Mouse (Mus musculus) CH12.LX (cell line): Measurements from ENCODE around the gene St6gal2. TPM values are rescaled to one million over a fixed set of nuclear protein-coding genes. Genes with fewer than 3 reads are reported as not detected.
A peak's percentile ranks its signal among the peaks of the same experiment; 100 is the strongest.

ENCODE experiments used
- DNase-seq: peaks from one replicate; pipeline ENCODE4 v3.0.0-alpha.2; 2013; ENCODE audit errors: extremely low read depth
- H3K27ac ChIP-seq: 2 replicates; pipeline ENCODE4 v1.5.1; 2012; ENCODE audit warnings: low read depth, mild to moderate bottlenecking, control low read depth, moderate library complexity; ENCODE audit not compliant: insufficient read depth
- H3K27me3 ChIP-seq: replicated peaks from 2 replicates; pipeline ENCODE3; 2012; ENCODE audit warnings: inconsistent platforms
- H3K36me3 ChIP-seq, 2 experiments: replicated peaks in 1 of 2; 2 replicates each; pipeline versions ENCODE3 to v1.6.1; 2012; ENCODE audit warnings: inconsistent platforms in 1 of 2, low read length in 1 of 2, mild to moderate bottlenecking in 1 of 2, mixed read lengths in 1 of 2, moderate library complexity in 1 of 2; ENCODE audit not compliant: control insufficient read depth in 1 of 2, insufficient read depth in 1 of 2
- H3K4me1 ChIP-seq, 2 experiments: 2 replicates each; pipeline ENCODE4 v1.6.1; 2012; ENCODE audit warnings: inconsistent platforms in 1 of 2, moderate library complexity in 1 of 2; ENCODE audit not compliant: insufficient read depth in 2 of 2, control insufficient read depth in 1 of 2
- H3K4me2 ChIP-seq: 2 replicates; pipeline ENCODE4 v1.6.1; 2012; ENCODE audit warnings: low read depth, mild to moderate bottlenecking, control low read depth; ENCODE audit not compliant: poor library complexity, insufficient read depth, severe bottlenecking
- H3K4me3 ChIP-seq, 3 experiments: fragments of 150-350 bp in 1 of 3; sonication (generic) in 1 of 3; replicated peaks in 1 of 3; 2 replicates each; pipeline versions ENCODE3 to v1.5.1; 2011 to 2012; ENCODE audit warnings: low read depth in 2 of 3, low read length in 2 of 3, mild to moderate bottlenecking in 2 of 3, moderate library complexity in 2 of 3, control low read depth in 1 of 3, improper control_type of control experiment in 1 of 3, inconsistent platforms in 1 of 3, mixed read lengths in 1 of 3; ENCODE audit not compliant: poor library complexity in 1 of 3
- H3K79me2 ChIP-seq: replicated peaks from 2 replicates; pipeline ENCODE4 v1.6.1; 2012; ENCODE audit warnings: mild to moderate bottlenecking, moderate library complexity; ENCODE audit not compliant: control insufficient read depth, poor library complexity, insufficient read depth, severe bottlenecking; ENCODE audit errors: extremely low read depth
- H3K9ac ChIP-seq: 2 replicates; pipeline ENCODE4 v1.6.1; 2012; ENCODE audit warnings: low read depth, mild to moderate bottlenecking, control low read depth, moderate library complexity; ENCODE audit not compliant: insufficient read depth
- H3K9me3 ChIP-seq: replicated peaks from 2 replicates; pipeline ENCODE3; 2012; ENCODE audit warnings: low read length, inconsistent platforms, mixed read lengths
- BHLHE40 ChIP-seq: IDR thresholded peaks from 2 replicates; pipeline ENCODE4 v1.6.1; 2011; ENCODE audit warnings: mild to moderate bottlenecking, low read depth, low read length, improper control_type of control experiment
- CTCF ChIP-seq, 2 experiments: IDR thresholded peaks in 1 of 2; conservative IDR thresholded peaks in 1 of 2; 2 replicates each; pipeline ENCODE4 v1.5.1; 2011 to 2012; ENCODE audit warnings: low read depth in 2 of 2, low read length in 2 of 2, improper control_type of control experiment in 1 of 2, inconsistent platforms in 1 of 2, mild to moderate bottlenecking in 1 of 2, moderate library complexity in 1 of 2
- E2F4 ChIP-seq: IDR thresholded peaks from 2 replicates; pipeline ENCODE4 v1.6.1; 2011; ENCODE audit warnings: low read depth, low read length, improper control_type of control experiment; ENCODE audit not compliant: insufficient replicate concordance
- ELF1 ChIP-seq: IDR thresholded peaks from 2 replicates; pipeline ENCODE4 v1.6.1; 2014; ENCODE audit warnings: low read depth, mild to moderate bottlenecking, inconsistent platforms, low read length, improper control_type of control experiment
- EP300 ChIP-seq: IDR thresholded peaks from 2 replicates; pipeline ENCODE4 v1.6.1; 2011; ENCODE audit warnings: low read length, improper control_type of control experiment
- GABPA ChIP-seq: IDR thresholded peaks from 2 replicates; pipeline ENCODE4 v1.6.1; 2012; ENCODE audit warnings: low read depth, low read length, improper control_type of control experiment, inconsistent platforms; ENCODE audit not compliant: insufficient replicate concordance
- IRF4 ChIP-seq: IDR thresholded peaks from 2 replicates; pipeline ENCODE4 v1.6.1; 2014; ENCODE audit warnings: low read depth, mild to moderate bottlenecking, inconsistent platforms, low read length, improper control_type of control experiment
- MAFK ChIP-seq: IDR thresholded peaks from 2 replicates; pipeline ENCODE4 v1.6.1; 2011; ENCODE audit warnings: low read length, improper control_type of control experiment; ENCODE audit not compliant: insufficient replicate concordance
- NELFE ChIP-seq: IDR thresholded peaks from 2 replicates; pipeline ENCODE4 v1.6.1; 2011; ENCODE audit warnings: low read depth, low read length, improper control_type of control experiment
- POLR2A ChIP-seq: IDR thresholded peaks from 2 replicates; pipeline ENCODE4 v1.6.1; 2011; ENCODE audit warnings: low read depth, mild to moderate bottlenecking, improper control_type of control experiment, low read length
- POLR2AphosphoS2 ChIP-seq: IDR thresholded peaks from 2 replicates; pipeline ENCODE4 v1.6.1; 2011; ENCODE audit warnings: low read depth, low read length, improper control_type of control experiment
- RAD21 ChIP-seq: IDR thresholded peaks from 2 replicates; pipeline ENCODE4 v1.6.1; 2011; ENCODE audit warnings: low read depth, mild to moderate bottlenecking, low read length, improper control_type of control experiment, moderate library complexity
- SMC3 ChIP-seq: IDR thresholded peaks from 2 replicates; pipeline ENCODE4 v1.6.1; 2011; ENCODE audit warnings: low read depth, low read length, improper control_type of control experiment
- TBP ChIP-seq: conservative IDR thresholded peaks from 2 replicates; pipeline ENCODE4 v1.6.1; 2011; ENCODE audit warnings: low read depth, low read length, improper control_type of control experiment
- UBTF ChIP-seq: IDR thresholded peaks from 2 replicates; pipeline ENCODE4 v1.6.1; 2012; ENCODE audit warnings: low read depth, mild to moderate bottlenecking, inconsistent platforms, low read length, improper control_type of control experiment, moderate library complexity
- USF1 ChIP-seq: IDR thresholded peaks from 2 replicates; pipeline ENCODE4 v1.6.1; 2014; ENCODE audit warnings: low read depth, mild to moderate bottlenecking, inconsistent platforms, low read length, improper control_type of control experiment
- USF2 ChIP-seq: conservative IDR thresholded peaks from 2 replicates; pipeline ENCODE4 v1.6.1; 2011; ENCODE audit warnings: low read depth, low read length, improper control_type of control experiment
- dilution Hi-C: fragments of 300-500 bp; cut with MboI; formaldehyde crosslinking; loops from 2 replicates; pipeline ENCODE4 v1.14.3; 2020; ENCODE audit warnings: low sequenced_read_pairs; ENCODE audit not compliant: extremely low pct_unique_long_range_greater_than_20kb, extremely low pct_ligation_motif_present
- in situ Hi-C: fragments of 300-500 bp; cut with MboI; formaldehyde crosslinking; loops from 3 replicates; pipeline ENCODE4 v1.14.3; 2019; ENCODE audit warnings: low sequenced_read_pairs, low pct_ligation_motif_present, low pct_unique_long_range_greater_than_20kb, mixed read lengths
- polyA plus RNA-seq: library from polyadenylated mRNA; unstranded; fragments of >175 nt; gene quantifications from 2 replicates; pipeline ENCODE4 v1.2.1, GENCODE M21; 2012; ENCODE audit warnings: low read depth; ENCODE audit not compliant: insufficient read length
- total RNA-seq, 2 experiments: library from RNA; depleted of rRNA; stranded (reverse); fragments of 300-350 nt in 1 of 2; fragments of >200 nt in 1 of 2; gene quantifications; 2 replicates each; pipeline ENCODE4 v1.2.3; 2012 to 2014

The St6gal2 gene
- total and polyA plus RNA-seq, 3 experiments = not detected

DNA sequence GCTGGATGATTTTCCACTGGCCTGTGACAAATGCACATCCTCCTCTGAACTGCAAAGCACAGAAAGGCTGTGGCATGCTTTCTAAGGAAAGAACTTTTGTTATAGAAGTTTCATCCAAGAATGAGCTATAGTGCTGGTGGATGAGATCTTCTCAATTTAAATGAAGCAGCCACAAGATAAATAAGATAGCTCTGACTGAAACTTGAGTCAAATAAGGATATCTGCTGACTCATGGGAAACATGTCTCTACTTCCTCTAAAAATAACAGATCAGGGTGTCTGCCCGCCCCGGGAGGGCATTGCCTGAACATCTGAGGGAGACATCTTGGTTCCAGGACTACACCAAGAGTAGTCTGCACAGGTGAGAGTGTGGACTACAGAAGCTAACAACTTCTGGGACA lies 28.7 kb upstream of the St6gal2 start:
- no peaks in the 10 kb centered on the region for H3K9me3 ChIP-seq
- no peaks in the 10 kb centered on the region for H3K79me2 ChIP-seq
- no peak overlapping the region for H3K4me2 ChIP-seq
- no peaks in the 10 kb centered on the region for H3K36me3 ChIP-seq
- no peaks in the 10 kb centered on the region for H3K27me3 ChIP-seq
- peak; percentile 13 for DNase-seq
- no peak overlapping the region for H3K4me3 ChIP-seq
- H3K27ac ChIP-seq = no peak overlapping the region
- no peak overlapping the region for H3K9ac ChIP-seq
- peaks cover 0 to 6% of the 10 kb centered on the region in 2 experiments; a peak in 1 of 4 replicates for H3K4me1 ChIP-seq
- TF ChIP-seq MAFK = peak; percentile 82
- no peak for TF ChIP-seq TBP
- TF ChIP-seq, all 38 proteins: peak for 1
- in situ Hi-C loops = no loop called here
- dilution Hi-C loops = no loop called here

DNA sequence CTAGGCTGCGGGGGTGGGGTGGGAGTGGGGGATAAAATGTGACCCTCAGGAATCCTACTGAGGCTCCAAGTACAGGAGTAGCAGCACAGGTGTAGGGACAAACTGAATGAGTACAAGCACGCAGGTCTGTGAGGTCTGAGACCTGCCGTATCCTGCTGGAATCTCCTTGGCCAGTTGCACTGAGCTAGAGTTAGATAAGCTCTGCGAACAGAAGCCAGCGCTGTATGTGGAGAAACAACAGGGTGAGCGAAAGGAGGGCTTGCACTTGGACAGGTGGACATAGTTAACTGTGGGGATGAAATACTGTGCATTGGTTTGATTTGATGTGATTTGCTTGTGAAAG lies 974 bp downstream of the St6gal2 start:
- Histone ChIP-seq H3K36me3 (no peaks in the 10 kb centered on the region), H3K27ac (no peak overlapping the region), H3K79me2 (no peaks in the 10 kb centered on the region), H3K9ac (no peak overlapping the region), H3K4me1 (no peaks in the 10 kb centered on the region), H3K4me2 (no peak overlapping the region), H3K4me3 (no peak overlapping the region), H3K9me3 (peaks cover 6% of the 10 kb centered on the region), H3K27me3 (no peaks in the 10 kb centered on the region)
- TF ChIP-seq GABPA (no peak), ELF1 (no peak), BHLHE40 (no peak), USF1 (no peak), NELFE (no peak), EP300 (no peak), USF2 (no peak)
- no peak for DNase-seq
- dilution Hi-C loops = no loop called here
- in situ Hi-C loops = no loop called here

DNA sequence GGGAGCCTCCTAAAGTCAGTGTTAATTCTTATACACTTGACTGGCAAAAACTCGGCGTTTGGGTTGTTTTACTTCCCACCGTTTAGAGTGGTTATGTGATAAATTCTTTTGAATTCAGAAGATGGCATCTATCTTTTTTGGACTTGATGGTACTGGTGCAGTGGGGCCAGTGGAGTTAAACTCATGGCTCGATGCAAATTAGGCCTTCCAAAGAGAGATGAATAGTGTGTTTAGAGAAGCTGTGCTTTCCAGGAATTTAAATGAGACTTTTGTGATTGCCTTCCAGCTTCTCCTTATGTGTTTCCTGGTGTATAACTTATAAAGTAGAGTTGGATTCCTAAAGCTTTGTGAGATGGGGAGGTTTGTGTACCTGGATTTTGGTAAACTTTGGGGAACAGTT lies 1.5 kb downstream of the St6gal2 start:
- Histone ChIP-seq H3K9me3 (peaks cover 6% of the 10 kb centered on the region), H3K9ac (no peak overlapping the region), H3K79me2 (no peaks in the 10 kb centered on the region), H3K27ac (no peak overlapping the region), H3K27me3 (no peaks in the 10 kb centered on the region), H3K4me2 (no peak overlapping the region), H3K4me3 (no peak overlapping the region), H3K36me3 (no peaks in the 10 kb centered on the region), H3K4me1 (no peaks in the 10 kb centered on the region)
- DNase-seq = no peak
- dilution Hi-C loops (no loop called here), in situ Hi-C loops (no loop called here)
- TF ChIP-seq CTCF (conservative IDR thresholded peaks at IDR 0.05 in 1 of 2, IDR thresholded peaks at IDR 0.05 in 1 of 2; ENCODE audit: low read depth in 2 of 2, low read length in 2 of 2) (no peak), SMC3 (no peak), TBP (no peak), POLR2AphosphoS2 (no peak), BHLHE40 (no peak), ELF1 (no peak), POLR2A (no peak), IRF4 (no peak), E2F4 (no peak), UBTF (no peak), RAD21 (no peak)
